7 mouse cellular contexts compared by ENCODE assay signal in the genomic region with DNA sequence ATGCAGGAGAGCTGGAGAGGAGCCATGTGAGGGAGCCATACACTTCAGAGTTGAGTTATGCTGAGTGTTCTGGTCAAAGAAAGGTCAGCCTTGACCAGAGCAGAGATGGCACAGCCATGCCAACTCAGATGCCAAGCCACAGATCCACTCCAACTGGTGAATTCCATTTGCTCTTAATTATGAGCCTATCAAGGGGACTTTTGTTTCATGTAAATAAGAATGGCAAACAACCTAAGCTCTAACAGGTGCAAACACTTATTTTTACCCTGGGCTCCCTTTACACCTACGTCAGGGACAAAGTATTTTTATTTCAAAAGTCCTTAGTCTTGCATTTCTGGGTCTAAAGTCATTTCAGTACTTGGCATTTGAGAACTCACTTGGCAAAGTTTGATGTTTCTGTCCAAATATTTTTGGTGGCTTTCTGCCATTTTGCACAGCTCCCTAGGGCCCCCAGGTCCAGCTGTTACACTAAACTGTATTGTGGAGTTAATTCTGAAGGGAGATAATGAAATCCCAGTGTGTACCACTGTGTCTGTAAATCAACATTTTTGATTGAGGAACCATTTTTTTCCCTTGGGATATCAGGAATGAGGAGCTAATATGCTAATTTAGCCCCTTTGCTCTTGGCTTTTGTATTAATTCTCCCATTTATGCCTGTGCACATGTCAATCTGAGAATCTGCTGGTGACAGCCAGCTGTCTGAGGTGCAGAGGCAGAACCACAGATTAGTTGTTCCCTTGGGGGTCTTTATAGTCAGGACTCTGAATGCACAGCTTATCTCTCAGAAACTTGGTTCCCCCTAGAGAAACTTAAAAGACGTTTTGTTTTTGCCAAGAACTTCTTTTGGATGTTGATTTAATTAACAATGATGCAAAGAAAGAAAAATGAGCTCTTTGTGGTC.
DNase-seq lines count a peak whose midpoint lies in the region; ATAC-seq and TF ChIP-seq lines count a peak whose summit lies in the region.

No protein-coding gene starts in this region.

- H3K79me2 ChIP-seq in myocyte (ENCODE audit: control insufficient read depth, insufficient read depth) = no peaks in the 10 kb centered on the region

- DNase-seq in lung, postnatal 10 days = no peak
- DNase-seq in heart, postnatal 10 days = peak; percentile 70 to 72
- no peak for DNase-seq in frontal cortex, postnatal 14 days (ENCODE audit: low spot score in 2 of 2)
- DNase-seq in liver, embryonic 11.5 days (ENCODE audit: low spot score) = no peak

- H3K9ac ChIP-seq in lung, embryonic 16.5 days (ENCODE audit: low read length) = no peak overlapping the region
- H3K9ac ChIP-seq in forebrain, embryonic 13.5 days = no peak overlapping the region
- H3K9ac ChIP-seq in liver, embryonic 11.5 days (ENCODE audit: low read depth, low read length) = no peak overlapping the region

- peak; percentile 38; the same call in 1 of the 2 replicates for ATAC-seq in lung, embryonic 16.5 days (ENCODE audit: low read depth)
- peak; percentile 53; the same call in 1 of the 2 replicates for ATAC-seq in forebrain, embryonic 13.5 days
- ATAC-seq in liver, embryonic 11.5 days (replicated peaks; ENCODE audit: low FRiP score) = no peak

- no peaks in the 10 kb centered on the region for H3K9me3 ChIP-seq in lung, embryonic 16.5 days (ENCODE audit: control insufficient read depth, low read length)
- H3K9me3 ChIP-seq in forebrain, embryonic 13.5 days (replicated peaks) = no peaks in the 10 kb centered on the region
- H3K9me3 ChIP-seq in liver, embryonic 11.5 days (ENCODE audit: control insufficient read depth, low read length) = no peaks in the 10 kb centered on the region

- no peak for TF ChIP-seq POLR2A in myocyte (IDR thresholded peaks at IDR 0.05; ENCODE audit: insufficient read length, low read depth)

- no peak overlapping the region for H3K4me3 ChIP-seq in lung, embryonic 16.5 days (ENCODE audit: low read length)
- H3K4me3 ChIP-seq in forebrain, embryonic 13.5 days = no peak overlapping the region
- no peak overlapping the region for H3K4me3 ChIP-seq in myocyte
- H3K4me3 ChIP-seq in liver, embryonic 11.5 days (ENCODE audit: low read depth, low read length) = no peak overlapping the region

- no peaks in the 10 kb centered on the region for H3K27me3 ChIP-seq in lung, embryonic 16.5 days (ENCODE audit: control insufficient read depth, insufficient read depth, low read depth, low read length)
- H3K27me3 ChIP-seq in forebrain, embryonic 13.5 days = no peaks in the 10 kb centered on the region
- no peaks in the 10 kb centered on the region for H3K27me3 ChIP-seq in myocyte (ENCODE audit: control insufficient read depth, insufficient read depth, insufficient read length)
- no peaks in the 10 kb centered on the region for H3K27me3 ChIP-seq in liver, embryonic 11.5 days (replicated peaks; ENCODE audit: control insufficient read depth, insufficient read depth, low read length)

- no peak overlapping the region for H3K4me2 ChIP-seq in lung, embryonic 16.5 days (ENCODE audit: low read depth, low read length)
- H3K4me2 ChIP-seq in forebrain, embryonic 13.5 days = no peak overlapping the region
- peak overlapping the region; percentile 28 for H3K4me2 ChIP-seq in myocyte (ENCODE audit: low read depth)
- no peak overlapping the region for H3K4me2 ChIP-seq in liver, embryonic 11.5 days

- no peaks in the 10 kb centered on the region for H3K36me3 ChIP-seq in lung, embryonic 16.5 days (ENCODE audit: control insufficient read depth, insufficient read depth, low read length)
- no peaks in the 10 kb centered on the region for H3K36me3 ChIP-seq in forebrain, embryonic 13.5 days (ENCODE audit: poor library complexity, severe bottlenecking)
- H3K36me3 ChIP-seq in myocyte (ENCODE audit: control insufficient read depth, insufficient read depth) = no peaks in the 10 kb centered on the region
- no peaks in the 10 kb centered on the region for H3K36me3 ChIP-seq in liver, embryonic 11.5 days (ENCODE audit: control insufficient read depth, insufficient read depth, low read length)

- 49% methylated on average over 2 of the region's 2 CpGs for WGBS in lung, embryonic 16.5 days
- 25% methylated on average over 2 of the region's 2 CpGs for WGBS in forebrain, embryonic 13.5 days
- WGBS in liver, embryonic 11.5 days = 56% methylated on average over 2 of the region's 2 CpGs

- intact Hi-C loops in heart, postnatal 10 days (cut with DNase I) = no loop called here

- H3ac ChIP-seq in myocyte (ENCODE audit: control insufficient read depth, insufficient read length) = no peak overlapping the region

- H3K27ac ChIP-seq in lung, embryonic 16.5 days (ENCODE audit: low read length) = no peak overlapping the region
- no peak overlapping the region for H3K27ac ChIP-seq in forebrain, embryonic 13.5 days
- no peak overlapping the region for H3K27ac ChIP-seq in liver, embryonic 11.5 days (ENCODE audit: low read depth, low read length)

- no peaks in the 10 kb centered on the region for H3K4me1 ChIP-seq in lung, embryonic 16.5 days (replicated peaks; ENCODE audit: control insufficient read depth, insufficient read depth, low read length)
- H3K4me1 ChIP-seq in forebrain, embryonic 13.5 days = no peaks in the 10 kb centered on the region
- no peaks in the 10 kb centered on the region for H3K4me1 ChIP-seq in liver, embryonic 11.5 days (replicated peaks; ENCODE audit: control insufficient read depth, insufficient read depth, low read length)

TF ChIP-seq in myocyte, 11 proteins besides CTCF, POLR2A, EP300 and RAD21:
- TF ChIP-seq TCF12 (IDR thresholded peaks at IDR 0.05; ENCODE audit: insufficient read depth, poor library complexity, severe bottlenecking) (peak; percentile 54), CEBPB (IDR thresholded peaks at IDR 0.05; ENCODE audit: insufficient read depth, poor library complexity, severe bottlenecking) (peak; percentile 63), SRF (IDR thresholded peaks at IDR 0.05; ENCODE audit: control insufficient read depth, insufficient read length, low read depth) (no peak), POLR2AphosphoS2 (IDR thresholded peaks at IDR 0.05; ENCODE audit: insufficient read length, low read depth) (no peak), USF1 (IDR thresholded peaks at IDR 0.05; ENCODE audit: low read depth) (no peak), REST (IDR thresholded peaks at IDR 0.05; ENCODE audit: insufficient read depth, insufficient read length) (no peak), MYOD1 (IDR thresholded peaks at IDR 0.05; ENCODE audit: control insufficient read depth in 1 of 3, insufficient read length in 2 of 3, low read depth in 2 of 3) (peak; percentile 39 to 67 (median 63)), E2F4 (IDR thresholded peaks at IDR 0.05; ENCODE audit: insufficient read depth) (no peak), MAX (IDR thresholded peaks at IDR 0.05; ENCODE audit: low read depth) (no peak), TCF3 (IDR thresholded peaks at IDR 0.05; ENCODE audit: insufficient read length, low read depth) (no peak), MYOG (IDR thresholded peaks at IDR 0.05; ENCODE audit: control insufficient read depth in 1 of 3, insufficient read depth in 1 of 3, insufficient read length in 2 of 3, low read depth in 2 of 3) (peak in 2 of 3 experiments; percentile 71 to 83)

Comparison
In these comparisons a context has a peak if more than half of its experiments do, and no peak if none do; other contexts are left out.
1. DNase-seq: peak in heart, postnatal 10 days (2 of 2); none in lung, postnatal 10 days (single experiment), frontal cortex, postnatal 14 days (0 of 2) and liver, embryonic 11.5 days (single experiment).